Mouse (Mus musculus) small intestine, adult 2 months (tissue): Measurements from ENCODE around the gene Noct. TPM values are rescaled to one million over a fixed set of nuclear protein-coding genes. Genes with fewer than 3 reads are reported as not detected.
A peak's percentile ranks its signal among the peaks of the same experiment; 100 is the strongest.

Source experiments
- H3K27ac ChIP-seq: fragments of 200-500 bp; 2 replicates; pipeline ENCODE4 v1.5.1; 2012; ENCODE audit warnings: low read depth, low read length, control low read depth, inconsistent platforms; ENCODE audit not compliant: insufficient read depth
- H3K27me3 ChIP-seq: fragments of 200-500 bp; 2 replicates; pipeline ENCODE4 v1.6.1; 2012; ENCODE audit warnings: mild to moderate bottlenecking, moderate library complexity, low read length, inconsistent platforms; ENCODE audit not compliant: control insufficient read depth, insufficient read depth
- H3K36me3 ChIP-seq: fragments of 200-500 bp; 2 replicates; pipeline ENCODE4 v1.6.1; 2012; ENCODE audit warnings: mild to moderate bottlenecking, low read length, control low read depth, inconsistent platforms; ENCODE audit not compliant: control insufficient read depth, insufficient read depth
- H3K4me1 ChIP-seq: fragments of 200-500 bp; 2 replicates; pipeline ENCODE4 v1.6.1; 2012; ENCODE audit warnings: low read length, inconsistent platforms, mixed read lengths; ENCODE audit not compliant: control insufficient read depth, insufficient read depth, insufficient read length
- H3K4me3 ChIP-seq: fragments of 200-500 bp; 2 replicates; pipeline ENCODE4 v1.5.1; 2012; ENCODE audit warnings: low read depth, mild to moderate bottlenecking, control low read depth, inconsistent platforms, low read length, moderate library complexity
- CTCF ChIP-seq: fragments of 200-500 bp; IDR thresholded peaks from 2 replicates; pipeline ENCODE4 v1.5.1; 2012; ENCODE audit warnings: low read depth, mild to moderate bottlenecking, control low read depth, inconsistent platforms, low read length, moderate library complexity, mixed read lengths; ENCODE audit not compliant: insufficient replicate concordance, insufficient read length; ENCODE audit errors: extremely low read depth
- POLR2A ChIP-seq: fragments of 200-500 bp; IDR thresholded peaks from 2 replicates; pipeline ENCODE4 v1.6.1; 2012; ENCODE audit warnings: low read depth, mild to moderate bottlenecking, control low read depth, inconsistent platforms, low read length, moderate library complexity
- WGBS: fragments of 180-500 bp; shearing (Covaris S2); methylation state at CpG from one replicate; pipeline ENCODE4 v1.1.7; 2018; 5-methylcytosine and 5-hydroxymethylcytosine counted together
- polyA plus RNA-seq: library from polyadenylated mRNA; depleted of rRNA; stranded (reverse); fragments of >200 nt; gene quantifications from 2 replicates; pipeline ENCODE4 v1.2.3, GENCODE M21; 2012

Gene Noct
- polyA plus RNA-seq, 1 experiment = 56.2 TPM

DNA sequence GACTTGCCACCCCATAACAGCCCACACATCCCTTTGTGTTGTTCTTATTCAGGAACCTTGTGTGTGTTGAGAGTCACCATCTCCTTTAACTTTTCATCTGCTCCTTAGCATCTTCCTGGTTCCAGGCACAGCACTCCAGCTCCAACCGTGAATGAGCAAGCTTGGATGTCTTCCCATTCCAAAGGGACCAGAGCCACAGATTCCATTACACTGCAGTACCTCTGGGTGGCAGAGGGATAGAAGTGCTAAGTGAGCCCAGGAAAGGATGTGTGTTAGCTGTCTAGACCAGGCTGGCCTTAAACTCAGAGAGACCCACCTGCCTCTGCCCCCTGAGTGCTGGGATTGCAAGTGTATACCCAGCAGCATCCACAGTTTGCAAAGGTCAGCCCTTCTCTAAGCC, 26.0 kb upstream of the Noct start:
- no peaks in the 10 kb centered on the region for H3K27me3 ChIP-seq
- no peak overlapping the region for H3K4me3 ChIP-seq
- TF ChIP-seq CTCF = no peak
- no peak for TF ChIP-seq POLR2A
- H3K36me3 ChIP-seq = no peaks in the 10 kb centered on the region
- no peak overlapping the region for H3K27ac ChIP-seq
- 42% methylated on average over 1 of the region's 1 CpGs for WGBS
- H3K4me1 ChIP-seq = peaks cover 8% of the 10 kb centered on the region; the same call in 1 of the 2 replicates

DNA sequence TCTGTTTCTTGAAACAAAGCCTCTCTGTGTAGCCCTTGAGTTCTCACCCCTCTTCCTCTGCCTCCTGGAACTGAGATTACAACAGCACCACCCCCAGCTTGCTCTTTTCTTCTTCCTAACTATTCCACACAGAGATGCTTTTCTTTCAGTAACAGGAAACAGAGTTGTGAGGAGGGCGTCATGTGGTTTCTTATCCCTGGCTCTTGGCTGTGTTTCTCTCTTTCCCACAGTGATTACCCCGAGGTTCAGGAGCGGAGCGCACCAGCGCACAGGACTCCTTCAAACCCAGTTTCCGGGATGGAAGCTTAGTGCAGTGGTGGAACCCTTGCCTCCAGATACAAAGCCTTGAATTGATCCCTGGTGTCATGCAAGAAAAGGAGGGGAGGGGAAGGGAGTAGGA, 25.1 kb upstream of the Noct start:
- peaks cover 8% of the 10 kb centered on the region; the same call in 1 of the 2 replicates for H3K4me1 ChIP-seq
- TF ChIP-seq POLR2A (no peak), CTCF (no peak)
- no peaks in the 10 kb centered on the region for H3K27me3 ChIP-seq
- WGBS = 67% methylated on average over 6 of the region's 6 CpGs
- no peak overlapping the region for H3K27ac ChIP-seq
- H3K4me3 ChIP-seq = no peak overlapping the region
- no peaks in the 10 kb centered on the region for H3K36me3 ChIP-seq

DNA sequence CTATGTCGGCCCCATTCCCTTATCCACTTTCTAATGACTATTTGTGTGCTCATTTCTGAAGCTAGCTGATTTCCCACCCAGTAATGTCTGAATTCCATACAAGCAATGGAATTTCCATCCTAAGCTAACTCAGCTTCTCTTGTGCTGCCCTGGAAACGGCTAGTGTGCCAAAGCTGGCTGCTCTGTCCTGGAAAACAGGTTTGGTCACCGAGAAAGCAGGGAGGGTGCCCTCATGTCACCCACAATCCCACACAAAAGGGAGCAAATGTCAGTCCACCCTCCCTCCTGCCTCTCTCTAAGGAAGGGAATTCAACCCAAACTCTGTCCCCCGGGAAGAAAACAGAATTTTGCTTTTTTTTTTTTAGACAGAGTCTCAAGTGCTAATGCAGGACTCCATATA, 23.9 kb upstream of the Noct start:
- no peaks in the 10 kb centered on the region for H3K36me3 ChIP-seq

DNA sequence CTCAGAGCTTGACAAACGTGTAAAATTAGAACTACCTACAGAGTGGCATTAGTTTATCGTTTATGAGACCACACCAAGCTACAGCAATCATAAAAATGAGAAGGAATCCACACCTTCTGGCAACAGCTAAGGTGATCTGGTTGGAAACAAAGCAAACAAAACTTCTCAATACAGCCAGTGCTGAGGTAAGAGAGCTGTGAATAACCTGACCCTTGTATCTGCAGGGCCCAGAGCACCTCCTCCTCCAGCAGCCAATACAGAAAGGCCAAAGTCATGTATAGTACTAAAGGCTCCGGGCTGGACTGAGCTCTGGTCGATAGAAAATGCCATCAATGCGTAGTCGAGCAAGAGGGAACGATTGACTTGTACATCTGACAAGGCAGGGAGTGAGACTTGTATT, 23.4 kb upstream of the Noct start:
- no peak overlapping the region for H3K4me3 ChIP-seq
- H3K27ac ChIP-seq = peak overlapping the region; percentile 28; the same call in 1 of the 2 replicates
- H3K36me3 ChIP-seq = no peaks in the 10 kb centered on the region
- TF ChIP-seq POLR2A (no peak), CTCF (no peak)
- 41% methylated on average over 7 of the region's 7 CpGs for WGBS
- H3K4me1 ChIP-seq = peaks cover 8% of the 10 kb centered on the region; the same call in 1 of the 2 replicates
- no peaks in the 10 kb centered on the region for H3K27me3 ChIP-seq

More for the DNA sequence above, 23.9 kb upstream of the Noct start:
- peak overlapping the region; percentile 3; the same call in 1 of the 2 replicates for H3K27ac ChIP-seq
- no peak for TF ChIP-seq POLR2A
- WGBS = 62% methylated on average over 4 of the region's 4 CpGs
- H3K4me3 ChIP-seq = no peak overlapping the region
- peaks cover 8% of the 10 kb centered on the region; the same call in 1 of the 2 replicates for H3K4me1 ChIP-seq
- no peaks in the 10 kb centered on the region for H3K27me3 ChIP-seq

DNA sequence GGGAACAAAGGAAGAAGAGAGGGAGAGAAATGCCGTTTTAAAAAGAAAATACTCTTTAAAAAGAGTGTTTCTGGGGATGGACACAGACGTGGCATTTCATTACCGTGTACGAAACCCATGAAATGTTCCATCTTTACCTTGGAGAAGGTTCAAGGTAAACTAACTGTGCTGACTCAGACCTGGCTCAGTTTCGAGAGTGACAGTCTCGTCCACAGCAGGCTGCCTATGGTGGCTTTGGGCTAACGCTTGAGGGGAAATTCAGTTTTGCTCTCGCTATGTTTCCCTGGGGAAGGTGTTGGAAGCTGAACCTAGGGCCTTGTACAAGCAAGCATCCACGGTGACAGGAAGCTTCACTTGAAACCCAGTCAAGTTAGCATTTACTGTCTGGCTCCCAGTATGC, 22.3 kb upstream of the Noct start:
- Histone ChIP-seq H3K4me3 (no peak overlapping the region), H3K27me3 (no peaks in the 10 kb centered on the region), H3K27ac (peak overlapping the region; percentile 28), H3K36me3 (no peaks in the 10 kb centered on the region), H3K4me1 (peaks cover 8% of the 10 kb centered on the region; the same call in 1 of the 2 replicates)
- 54% methylated on average over 9 of the region's 9 CpGs for WGBS
- no peak for TF ChIP-seq CTCF
- TF ChIP-seq POLR2A = no peak

DNA sequence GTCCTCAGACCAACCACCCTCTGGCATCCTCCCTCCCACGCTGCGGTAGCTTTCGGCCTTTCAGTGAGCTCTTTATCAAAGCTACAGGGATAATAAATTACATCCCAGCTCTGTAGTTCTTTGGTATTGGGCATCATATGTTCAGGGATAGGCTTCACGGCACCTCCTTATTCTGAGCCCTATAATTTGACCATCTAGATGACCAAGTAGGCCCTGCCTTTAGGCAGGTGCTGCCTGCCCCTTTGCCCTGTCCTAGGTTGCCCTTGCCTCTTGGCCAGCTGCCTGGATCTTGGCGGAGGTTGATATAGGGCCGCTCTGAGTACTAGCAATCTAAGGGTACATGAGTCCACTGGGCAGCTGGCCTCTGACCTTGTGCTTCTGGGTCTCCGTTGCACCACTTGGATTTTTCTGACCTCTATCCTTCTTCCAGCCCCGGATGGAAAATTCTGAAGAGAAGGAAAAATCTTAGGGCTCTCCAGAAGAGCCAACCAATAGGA, 21.7 kb upstream of the Noct start:
- no peak for TF ChIP-seq CTCF
- TF ChIP-seq POLR2A = no peak
- WGBS = 39% methylated on average over 8 of the region's 8 CpGs
- H3K4me1 ChIP-seq = peaks cover 8% of the 10 kb centered on the region; the same call in 1 of the 2 replicates
- no peaks in the 10 kb centered on the region for H3K36me3 ChIP-seq
- H3K27ac ChIP-seq = peak overlapping the region; percentile 28; the same call in 1 of the 2 replicates
- no peaks in the 10 kb centered on the region for H3K27me3 ChIP-seq
- no peak overlapping the region for H3K4me3 ChIP-seq

DNA sequence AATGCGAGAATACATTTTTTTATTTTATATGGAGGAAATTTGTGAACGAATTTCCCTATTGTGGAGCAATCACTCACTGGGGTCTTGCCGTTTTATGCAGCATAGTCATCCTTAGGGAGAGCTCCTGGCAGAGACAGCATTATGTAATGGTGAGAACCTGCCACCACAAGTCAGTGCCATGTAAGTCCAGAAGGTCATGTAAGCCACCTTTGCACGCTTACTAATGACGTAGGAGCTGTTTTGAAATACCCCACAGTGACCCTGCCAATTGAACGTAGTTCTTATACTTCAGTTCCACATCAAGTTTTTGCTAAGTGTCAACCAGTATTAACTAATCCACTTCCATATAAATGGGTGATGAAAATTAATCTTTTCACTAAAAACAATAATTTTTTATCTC, 20.3 kb upstream of the Noct start:
- Histone ChIP-seq H3K27ac (no peak overlapping the region), H3K27me3 (no peaks in the 10 kb centered on the region), H3K4me1 (peaks cover 8% of the 10 kb centered on the region; the same call in 1 of the 2 replicates), H3K36me3 (no peaks in the 10 kb centered on the region), H3K4me3 (no peak overlapping the region)
- TF ChIP-seq CTCF = no peak
- TF ChIP-seq POLR2A = no peak
- 82% methylated on average over 6 of the region's 6 CpGs for WGBS

DNA sequence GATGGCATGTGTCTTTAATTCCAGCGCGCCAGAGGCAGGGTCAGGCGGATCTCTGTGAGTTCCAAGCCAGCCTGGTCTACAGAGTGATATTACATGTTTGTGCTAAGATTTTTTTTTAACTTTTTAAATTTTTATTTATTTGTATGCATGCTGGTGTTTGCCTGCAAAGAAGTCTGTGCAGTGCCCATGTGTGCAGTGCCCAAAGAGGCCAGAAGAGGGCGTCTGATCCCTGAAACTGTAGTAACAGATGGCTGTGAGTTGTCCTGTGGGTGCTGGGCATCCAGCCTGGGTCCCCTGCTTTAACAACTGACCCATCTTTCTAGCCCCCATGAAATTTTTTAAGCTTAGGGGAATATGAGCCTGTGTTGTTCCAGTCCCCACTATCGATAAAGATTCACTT, 19.8 kb upstream of the Noct start:
- Histone ChIP-seq H3K4me1 (peaks cover 8% of the 10 kb centered on the region; the same call in 1 of the 2 replicates), H3K27ac (no peak overlapping the region), H3K36me3 (no peaks in the 10 kb centered on the region), H3K4me3 (no peak overlapping the region), H3K27me3 (no peaks in the 10 kb centered on the region)
- TF ChIP-seq POLR2A (no peak), CTCF (peak; percentile 42; the same call in 1 of the 2 replicates)
- 90% methylated on average over 5 of the region's 5 CpGs for WGBS
